Mouse (Mus musculus): ENCODE measurements at regions not wholly inside any gene's neighbourhood (a gene's known extent, or its start where the extent isn't known, plus 50 kb on each side); places are given as distances from the start of the nearest gene placed in this dataset.

GRCm38 (mm10) chr16:44674198-44674597 is 49.9 kb upstream of the Nepro start:
- DNase-seq (ENCODE audit: low spot score in 2 of 2) = no peak

- DNase-seq (ENCODE audit: low spot score in 2 of 2) = no peak
These were observed 51.7 kb upstream of the Nepro start for GRCm38 (mm10) chr16:44672422-44672819.

GRCm38 (mm10) chr16:44671551-44672421 is 52.3 kb upstream of the Nepro start:
- no peak for DNase-seq (ENCODE audit: low spot score in 2 of 2)

- DNase-seq (ENCODE audit: low spot score in 2 of 2) = no peak
These were observed 56.0 kb upstream of the Nepro start for GRCm38 (mm10) chr16:44668061-44668460.

- DNase-seq (ENCODE audit: low spot score in 2 of 2) = no peak
These were observed 57.0 kb upstream of the Nepro start for GRCm38 (mm10) chr16:44667118-44667517.

GRCm38 (mm10) chr16:44666431-44666997 is 57.6 kb upstream of the Nepro start:
- no peak for DNase-seq (ENCODE audit: low spot score in 2 of 2)

- DNase-seq (ENCODE audit: low spot score in 2 of 2) = no peak
These were observed 58.6 kb upstream of the Nepro start for GRCm38 (mm10) chr16:44665491-44665931.

- no peak for DNase-seq (ENCODE audit: low spot score in 2 of 2)
These were observed 61.0 kb upstream of the Nepro start for GRCm38 (mm10) chr16:44662966-44663600.

- no peak for DNase-seq (ENCODE audit: low spot score in 2 of 2)
These were observed 62.9 kb upstream of the Nepro start for GRCm38 (mm10) chr16:44660996-44661876.

- no peak for DNase-seq (ENCODE audit: low spot score in 2 of 2)
These were observed 65.8 kb upstream of the Nepro start for GRCm38 (mm10) chr16:44658306-44658705.

- no peak for DNase-seq (ENCODE audit: low spot score in 2 of 2)
These were observed 67.9 kb upstream of the Nepro start for GRCm38 (mm10) chr16:44656181-44656580.

- peak in 1 of 2 experiments; percentile 25 for DNase-seq (ENCODE audit: low spot score in 2 of 2)
These were observed 68.8 kb upstream of the Nepro start for GRCm38 (mm10) chr16:44655306-44655705.

GRCm38 (mm10) chr16:44648547-44649223 is 75.4 kb upstream of the Nepro start:
- no peak for DNase-seq (ENCODE audit: low spot score in 2 of 2)

- peak in 1 of 2 experiments; percentile 13 for DNase-seq (ENCODE audit: low spot score in 2 of 2)
These were observed 80.1 kb upstream of the Nepro start for GRCm38 (mm10) chr16:44643992-44644391.

GRCm38 (mm10) chr16:44637100-44637499 is 78.4 kb upstream of the Boc start:
- no peak for DNase-seq (ENCODE audit: low spot score in 2 of 2)

GRCm38 (mm10) chr16:44634486-44634885 is 75.8 kb upstream of the Boc start:
- DNase-seq (ENCODE audit: low spot score in 2 of 2) = no peak

GRCm38 (mm10) chr16:44633059-44633667 is 74.5 kb upstream of the Boc start:
- DNase-seq (ENCODE audit: low spot score in 2 of 2) = no peak

- DNase-seq (ENCODE audit: low spot score in 2 of 2) = peak; percentile 58 to 59
These were observed 73.8 kb upstream of the Boc start for GRCm38 (mm10) chr16:44632330-44633058.

GRCm38 (mm10) chr16:44631357-44632053 is 72.8 kb upstream of the Boc start:
- no peak for DNase-seq (ENCODE audit: low spot score in 2 of 2)

Measured in right cerebral cortex, adult 2 months (tissue).